Mouse (Mus musculus): ENCODE data around the gene Rps6ka2. TPM values are rescaled to one million over a fixed set of nuclear protein-coding genes. Genes with fewer than 3 reads are reported as not detected.
"Not testable (repeated sequence)": the region's sequence is repeated elsewhere in the genome, so short reads cannot be mapped to it uniquely, and the experiment has no call there.

The Rps6ka2 gene
- polyA plus RNA-seq, 1 experiment = 2.1 TPM

DNA sequence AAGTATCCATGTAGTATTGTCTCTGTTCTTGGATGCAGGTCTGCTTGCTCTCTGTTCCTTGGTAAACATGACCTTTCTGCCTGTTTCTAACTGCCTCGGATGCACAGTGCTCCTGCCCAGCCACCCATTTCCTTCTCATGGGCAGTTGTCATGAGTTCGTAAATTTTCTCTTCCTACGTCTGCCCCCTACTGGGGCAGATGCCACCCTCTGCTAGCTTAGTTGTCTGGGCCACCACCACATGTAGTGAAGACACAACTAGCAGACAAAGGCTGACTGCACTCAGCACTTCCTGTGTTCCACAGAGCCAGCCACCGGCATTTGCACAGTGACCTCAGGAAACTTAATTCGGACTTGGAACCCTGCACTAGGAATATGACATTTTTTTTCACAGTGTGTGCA is 162.8 kb downstream of the Rps6ka2 start:
- H3K4me3 ChIP-seq (ENCODE audit: low read depth, low read length); H3K36me3 ChIP-seq (ENCODE audit: control insufficient read depth, insufficient read depth, low read length); H3K27ac ChIP-seq (ENCODE audit: insufficient read depth, low read depth, low read length); H3K27me3 ChIP-seq (ENCODE audit: control insufficient read depth, insufficient read depth, low read length); H3K4me1 ChIP-seq (ENCODE audit: control insufficient read depth, insufficient read depth, insufficient read length, low read length): not testable (repeated sequence)
- WGBS = 49% methylated on average over 3 of the region's 5 CpGs

GRCm38 (mm10) chr17:7337381-7337780 is 167.5 kb downstream of the Rps6ka2 start:
- not testable (repeated sequence) for H3K36me3 ChIP-seq (ENCODE audit: control insufficient read depth, insufficient read depth, low read length); H3K4me1 ChIP-seq (ENCODE audit: control insufficient read depth, insufficient read depth, insufficient read length, low read length); H3K27ac ChIP-seq (ENCODE audit: insufficient read depth, low read depth, low read length); H3K27me3 ChIP-seq (ENCODE audit: control insufficient read depth, insufficient read depth, low read length); H3K4me3 ChIP-seq (ENCODE audit: low read depth, low read length)
- 50% methylated on average over 9 of the region's 9 CpGs for WGBS

DNA sequence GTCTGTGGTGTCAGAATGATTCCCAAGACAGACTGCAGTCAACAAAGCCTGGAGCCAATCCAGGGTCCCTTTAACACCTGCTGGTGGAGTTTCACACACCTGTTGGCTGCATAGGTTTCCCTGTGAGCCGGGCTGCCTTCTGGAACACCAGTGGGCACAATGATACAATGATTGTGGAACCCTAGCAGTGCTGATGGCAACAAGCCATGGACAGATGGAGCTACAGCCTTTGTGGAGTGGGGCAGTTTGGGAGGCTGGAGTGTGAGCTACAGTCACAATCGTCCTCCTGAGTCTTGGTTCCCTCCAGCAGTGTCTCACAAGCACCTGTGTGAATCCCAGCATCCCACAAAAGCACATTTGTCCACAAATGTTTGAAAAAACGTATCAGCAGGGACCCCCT is 178.8 kb downstream of the Rps6ka2 start:
- H3K4me1 ChIP-seq (ENCODE audit: control insufficient read depth, insufficient read depth, insufficient read length, low read length); H3K4me3 ChIP-seq (ENCODE audit: low read depth, low read length); H3K27me3 ChIP-seq (ENCODE audit: control insufficient read depth, insufficient read depth, low read length); H3K27ac ChIP-seq (ENCODE audit: insufficient read depth, low read depth, low read length); H3K36me3 ChIP-seq (ENCODE audit: control insufficient read depth, insufficient read depth, low read length): not testable (repeated sequence)
- 39% methylated on average over 2 of the region's 3 CpGs for WGBS

DNA sequence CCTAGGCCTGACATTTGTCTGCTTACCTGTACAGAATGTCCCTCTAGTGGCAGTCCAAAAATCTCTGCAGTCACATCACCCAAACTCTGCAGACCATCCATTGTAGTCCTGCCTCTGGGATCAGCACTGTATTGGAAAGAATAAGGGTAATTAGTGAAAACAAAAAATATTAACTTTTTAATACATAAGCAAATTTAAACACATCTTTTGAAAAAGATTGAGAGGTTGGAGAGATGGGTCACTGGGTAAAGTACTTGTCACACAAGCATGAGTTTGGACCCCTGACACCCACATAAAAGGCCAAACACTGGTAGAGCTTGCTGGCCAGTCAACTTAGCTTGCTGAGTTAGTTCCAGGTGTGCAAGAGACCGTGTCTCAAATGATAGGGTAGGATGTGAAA is 182.7 kb downstream of the Rps6ka2 start, which contains the start of gene Ttll2:
Gene Ttll2 (minus strand): TSS at position 101 of the 400 bp plus-strand sequence.
- H3K4me1 ChIP-seq (ENCODE audit: control insufficient read depth, insufficient read depth, insufficient read length, low read length); H3K27me3 ChIP-seq (ENCODE audit: control insufficient read depth, insufficient read depth, low read length); H3K36me3 ChIP-seq (ENCODE audit: control insufficient read depth, insufficient read depth, low read length); H3K4me3 ChIP-seq (ENCODE audit: low read depth, low read length); H3K27ac ChIP-seq (ENCODE audit: insufficient read depth, low read depth, low read length): not testable (repeated sequence)
- WGBS = 81% methylated on average over 1 of the region's 1 CpGs

Other genes starting within 250 kb of the Rps6ka2 start
- gene Rsph3b, start 221.4 kb upstream of the Rps6ka2 start, polyA plus RNA-seq (2012; rRNA removed) = 17.8 and 33.4 TPM in 2 replicates
- gene Tagap1, start 209.0 kb upstream of the Rps6ka2 start, polyA plus RNA-seq (2012; rRNA removed) = 4.0 and 5.4 TPM in 2 replicates
- 55.4 and 58.7 TPM in 2 replicates for gene Rnaset2b, start 199.5 kb upstream of the Rps6ka2 start, polyA plus RNA-seq (2012; rRNA removed)
- 0.63 TPM in 1 of 2 replicates, not detected in the other for gene Gm49721, start 191.2 kb upstream of the Rps6ka2 start, polyA plus RNA-seq (2012; rRNA removed)
- gene Gm1604a, start 144.5 kb upstream of the Rps6ka2 start, polyA plus RNA-seq (2012; rRNA removed) = not detected in 2 replicates
- gene Tcp10a, start 154.5 kb downstream of the Rps6ka2 start, polyA plus RNA-seq (2012; rRNA removed) = not detected in 2 replicates
- gene Ttll2, start 182.6 kb downstream of the Rps6ka2 start, polyA plus RNA-seq (2012; rRNA removed) = 1.2 and 3.0 TPM in 2 replicates
- 2.1 TPM in 1 of 2 replicates, not detected in the other for gene Gm49630, start 201.9 kb downstream of the Rps6ka2 start, polyA plus RNA-seq (2012; rRNA removed)
- gene Unc93a2, start 215.3 kb downstream of the Rps6ka2 start, polyA plus RNA-seq (2012; rRNA removed) = 17.5 and 56.5 TPM in 2 replicates

Measured in small intestine, adult 2 months (tissue).